Mouse (Mus musculus) stomach, embryonic 16.5 days (tissue): ENCODE results near the gene Sdc1. TPM values are rescaled to one million over a fixed set of nuclear protein-coding genes. Genes with fewer than 3 reads are reported as not detected.

ENCODE experiments used
- ATAC-seq: fragments of 200-750 bp; cut with Nextera tagmentation; 2 replicates; pipeline ENCODE4 v1.8.0; 2017; ENCODE audit warnings: moderate number of reproducible peaks, moderate TSS enrichment; ENCODE audit not compliant: insufficient read depth, low FRiP score
- H3K27ac ChIP-seq: fragments of 300-500 bp; sonication (generic); 2 replicates; pipeline ENCODE4 v1.5.1; 2014; ENCODE audit warnings: low read length
- H3K27me3 ChIP-seq: fragments of 300-500 bp; sonication (generic); 2 replicates; pipeline ENCODE4 v1.6.1; 2014; ENCODE audit warnings: low read length, control low read depth, mixed read lengths; ENCODE audit not compliant: control insufficient read depth, insufficient read depth
- H3K36me3 ChIP-seq: fragments of 300-500 bp; sonication (generic); 2 replicates; pipeline ENCODE4 v1.6.1; 2014; ENCODE audit warnings: low read length; ENCODE audit not compliant: control insufficient read depth, insufficient read depth
- H3K4me1 ChIP-seq: fragments of 300-500 bp; sonication (generic); 2 replicates; pipeline ENCODE4 v1.6.1; 2014; ENCODE audit warnings: low read length, control low read depth, mixed read lengths; ENCODE audit not compliant: control insufficient read depth, insufficient read depth
- H3K4me2 ChIP-seq: fragments of 300-500 bp; sonication (generic); 2 replicates; pipeline ENCODE4 v1.6.1; 2014; ENCODE audit warnings: low read depth, low read length, mixed read lengths
- H3K4me3 ChIP-seq: fragments of 300-500 bp; sonication (generic); replicated peaks from 2 replicates; pipeline ENCODE4 v1.5.1; 2014; ENCODE audit warnings: mild to moderate bottlenecking, low read length
- H3K9ac ChIP-seq: fragments of 300-500 bp; sonication (generic); 2 replicates; pipeline ENCODE4 v1.6.1; 2014; ENCODE audit warnings: low read length
- H3K9me3 ChIP-seq: fragments of 300-500 bp; sonication (generic); replicated peaks from 2 replicates; pipeline ENCODE4 v1.6.1; 2016; ENCODE audit warnings: low read length, control low read depth; ENCODE audit not compliant: control insufficient read depth
- WGBS: fragments of 180-500 bp; shearing (Covaris S2); extraction: QIAGEN DNeasy Blood & Tissue Kit; methylation state at CpG from one replicate; pipeline ENCODE4 v1.1.7; 2014; 5-methylcytosine and 5-hydroxymethylcytosine counted together
- polyA plus RNA-seq: library from polyadenylated mRNA; unstranded; fragments of >200 nt; fragmentation: Nextera tagmentation; extraction: Ambion mirVana; gene quantifications from 2 replicates; pipeline ENCODE4 v1.2.1, GENCODE M21; 2015

Sdc1 gene
- polyA plus RNA-seq, 1 experiment from 2014 or later, result 181 TPM

- Histone ChIP-seq H3K9ac (no peak overlapping the region), H3K36me3 (peaks cover 22% of the 10 kb centered on the region), H3K27me3 (no peaks in the 10 kb centered on the region), H3K9me3 (no peaks in the 10 kb centered on the region; the same call in 1 of the 2 replicates), H3K4me2 (no peak overlapping the region), H3K4me1 (peaks cover 18% of the 10 kb centered on the region), H3K4me3 (no peak overlapping the region), H3K27ac (no peak overlapping the region)
- ATAC-seq, result no peak
- WGBS, result 93% methylated on average over 12 of the region's 12 CpGs
These were observed 19.5 kb downstream of the Sdc1 start for GRCm38 (mm10) chr12:8790615-8791014.

DNA sequence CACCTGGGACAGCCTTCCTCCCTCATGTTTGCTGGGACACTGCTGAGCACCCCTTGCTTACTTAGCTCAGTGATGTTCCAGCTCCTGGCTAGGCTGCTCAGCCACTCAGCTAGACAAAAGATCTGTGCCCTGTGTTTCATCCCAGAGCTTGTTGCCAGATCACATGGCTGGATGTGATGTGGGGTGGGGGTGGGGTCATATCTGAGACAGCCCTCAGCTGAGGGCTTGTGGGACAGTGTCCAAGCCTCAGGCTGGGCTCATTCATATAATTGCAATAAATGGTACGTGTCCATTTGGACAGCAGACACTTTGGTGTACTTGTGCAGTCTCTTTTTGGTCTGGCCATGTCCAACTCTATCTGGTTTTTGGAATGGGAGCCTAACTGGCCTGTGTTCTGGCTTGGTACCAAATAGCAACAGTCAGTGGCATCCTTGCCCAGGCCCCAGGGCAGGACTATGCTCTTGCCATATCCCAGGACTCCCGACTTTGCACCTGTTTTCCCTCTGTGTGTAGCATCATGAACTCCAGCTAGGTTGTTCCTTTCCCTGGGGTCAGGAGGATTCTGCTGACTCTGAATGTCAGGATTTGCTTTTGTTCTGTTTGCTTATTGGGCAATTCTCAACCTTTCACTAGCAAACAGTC is 22.4 kb downstream of the Sdc1 start:
- 79% methylated on average over 2 of the region's 2 CpGs for WGBS
- ATAC-seq, result no peak
- Histone ChIP-seq H3K9me3 (no peaks in the 10 kb centered on the region; the same call in 1 of the 2 replicates), H3K4me3 (no peak overlapping the region), H3K27ac (no peak overlapping the region), H3K4me2 (no peak overlapping the region), H3K36me3 (peaks cover 22% of the 10 kb centered on the region), H3K9ac (no peak overlapping the region), H3K4me1 (peaks cover 14% of the 10 kb centered on the region), H3K27me3 (no peaks in the 10 kb centered on the region)

DNA sequence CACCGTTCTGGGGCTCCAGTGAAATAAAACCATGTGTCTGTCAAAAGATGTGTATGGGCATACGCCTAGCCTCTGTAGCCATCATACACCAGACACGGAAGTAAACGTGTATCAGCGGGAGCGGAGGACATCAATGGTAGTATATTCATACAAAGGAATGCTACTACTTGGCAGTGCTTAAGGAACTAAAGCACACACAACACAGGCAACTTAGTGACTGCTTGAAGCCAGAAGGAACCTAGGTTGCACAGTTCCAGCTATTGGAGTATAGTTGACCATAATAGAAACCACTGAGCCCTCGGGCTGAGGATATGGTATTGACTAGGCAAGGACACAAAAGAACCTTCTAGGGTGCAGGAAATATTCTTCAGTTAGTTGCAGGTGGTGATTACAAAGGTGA is 26.8 kb downstream of the Sdc1 start:
- no peaks in the 10 kb centered on the region; the same call in 1 of the 2 replicates for H3K9me3 ChIP-seq
- no peak overlapping the region for H3K4me2 ChIP-seq
- no peak overlapping the region for H3K4me3 ChIP-seq
- WGBS, result 69% methylated on average over 7 of the region's 7 CpGs
- peaks cover 28% of the 10 kb centered on the region for H3K4me1 ChIP-seq
- H3K27me3 ChIP-seq, result no peaks in the 10 kb centered on the region
- no peak for ATAC-seq
- no peak overlapping the region for H3K9ac ChIP-seq
- H3K36me3 ChIP-seq, result peaks cover 8% of the 10 kb centered on the region; the same call in 1 of the 2 replicates
- peak overlapping the region; percentile 80 for H3K27ac ChIP-seq

GRCm38 (mm10) chr12:8798486-8799020 is 27.4 kb downstream of the Sdc1 start:
- Histone ChIP-seq H3K9me3 (no peaks in the 10 kb centered on the region; the same call in 1 of the 2 replicates), H3K36me3 (peaks cover 8% of the 10 kb centered on the region; the same call in 1 of the 2 replicates), H3K27ac (peak overlapping the region; percentile 80), H3K4me3 (no peak overlapping the region), H3K27me3 (no peaks in the 10 kb centered on the region), H3K9ac (peak overlapping the region; percentile 19), H3K4me2 (no peak overlapping the region), H3K4me1 (peaks cover 32% of the 10 kb centered on the region)
- WGBS, result 20% methylated on average over 9 of the region's 9 CpGs
- ATAC-seq, result peak; percentile 52; the same call in 1 of the 2 replicates

- Histone ChIP-seq H3K9ac (no peak overlapping the region), H3K27me3 (no peaks in the 10 kb centered on the region), H3K9me3 (no peaks in the 10 kb centered on the region), H3K4me2 (no peak overlapping the region), H3K36me3 (no peaks in the 10 kb centered on the region), H3K27ac (no peak overlapping the region), H3K4me1 (peaks cover 19% of the 10 kb centered on the region), H3K4me3 (no peak overlapping the region)
- WGBS, result 57% methylated on average over 10 of the region's 10 CpGs
- no peak for ATAC-seq
These were observed 32.4 kb downstream of the Sdc1 start for GRCm38 (mm10) chr12:8803421-8804076.

- Histone ChIP-seq H3K36me3 (no peaks in the 10 kb centered on the region), H3K9me3 (no peaks in the 10 kb centered on the region), H3K4me2 (no peak overlapping the region), H3K27ac (no peak overlapping the region), H3K27me3 (no peaks in the 10 kb centered on the region), H3K9ac (no peak overlapping the region), H3K4me3 (no peak overlapping the region), H3K4me1 (peaks cover 16% of the 10 kb centered on the region)
- ATAC-seq, result no peak
- WGBS, result 84% methylated on average over 3 of the region's 3 CpGs
These were observed 32.9 kb downstream of the Sdc1 start for GRCm38 (mm10) chr12:8804077-8804456.

- H3K36me3 ChIP-seq, result no peaks in the 10 kb centered on the region
- ATAC-seq, result no peak
- no peak overlapping the region for H3K4me2 ChIP-seq
- no peaks in the 10 kb centered on the region for H3K9me3 ChIP-seq
- peaks cover 10% of the 10 kb centered on the region for H3K4me1 ChIP-seq
- no peak overlapping the region for H3K9ac ChIP-seq
- no peaks in the 10 kb centered on the region for H3K27me3 ChIP-seq
- no peak overlapping the region for H3K27ac ChIP-seq
- WGBS, result 73% methylated on average over 7 of the region's 7 CpGs
- H3K4me3 ChIP-seq, result no peak overlapping the region
These were observed 34.0 kb downstream of the Sdc1 start for GRCm38 (mm10) chr12:8804934-8805722.

DNA sequence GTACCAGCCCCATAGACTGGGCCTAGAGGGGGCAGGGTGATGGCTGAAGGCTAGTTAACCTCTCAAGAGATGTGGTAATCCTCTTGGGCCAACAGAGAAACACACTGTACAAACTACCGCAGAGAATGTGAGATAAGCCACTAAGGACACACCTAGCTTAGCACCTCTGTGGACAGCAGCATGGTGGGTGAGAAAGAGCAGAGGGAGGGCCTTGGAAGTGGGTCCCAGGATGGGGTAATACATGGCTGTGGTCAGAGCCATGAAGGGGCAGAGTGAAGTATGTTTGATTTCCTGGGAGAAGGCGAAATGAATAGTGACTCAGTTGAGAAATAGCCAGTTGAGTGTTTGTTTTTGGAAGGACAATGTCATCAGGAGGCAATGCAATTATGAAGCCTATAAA is 38.0 kb downstream of the Sdc1 start:
- Histone ChIP-seq H3K4me1 (peaks cover 13% of the 10 kb centered on the region), H3K36me3 (no peaks in the 10 kb centered on the region), H3K9ac (no peak overlapping the region), H3K9me3 (no peaks in the 10 kb centered on the region), H3K4me2 (no peak overlapping the region), H3K4me3 (no peak overlapping the region), H3K27me3 (no peaks in the 10 kb centered on the region), H3K27ac (no peak overlapping the region)
- 61% methylated on average over 2 of the region's 2 CpGs for WGBS
- no peak for ATAC-seq

DNA sequence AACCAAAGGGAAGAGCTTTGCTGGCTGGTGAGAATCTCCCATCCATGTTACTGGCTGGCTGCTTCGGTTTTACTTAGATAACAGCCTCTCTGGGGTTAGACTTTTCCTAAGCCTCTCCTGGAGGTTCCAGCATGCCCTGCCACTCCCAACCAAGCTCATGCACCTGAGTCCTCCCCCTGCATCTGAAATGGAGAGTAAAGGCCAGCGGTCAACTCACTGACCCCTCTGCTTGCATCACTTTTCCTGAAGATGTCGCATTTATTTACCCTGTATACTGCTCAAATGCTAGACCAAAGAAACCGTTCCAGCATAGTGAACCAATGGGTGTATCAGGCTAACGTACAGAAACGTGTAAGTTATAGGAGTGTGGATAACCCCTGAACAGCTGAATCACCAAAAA is 38.5 kb downstream of the Sdc1 start:
- Histone ChIP-seq H3K4me1 (peaks cover 13% of the 10 kb centered on the region), H3K27ac (no peak overlapping the region), H3K4me3 (no peak overlapping the region), H3K27me3 (no peaks in the 10 kb centered on the region), H3K9me3 (no peaks in the 10 kb centered on the region), H3K9ac (no peak overlapping the region), H3K36me3 (no peaks in the 10 kb centered on the region), H3K4me2 (no peak overlapping the region)
- WGBS, result 83% methylated on average over 6 of the region's 6 CpGs
- ATAC-seq, result no peak
